Mouse (Mus musculus): ENCODE measurements at regions not wholly inside any gene's neighbourhood (a gene's known extent, or its start where the extent isn't known, plus 50 kb on each side); places are given as distances from the start of the nearest gene placed in this dataset.

GRCm38 (mm10) chr16:93017025-93017424 is 191.1 kb upstream of the Runx1 start:
- TF ChIP-seq CTCF (IDR thresholded peaks at IDR 0.05; ENCODE audit: low read depth, low read length) (no peak), POLR2A (IDR thresholded peaks at IDR 0.05; ENCODE audit: insufficient read depth, low read length) (no peak)
